Mouse (Mus musculus) testis, adult 2 months (tissue): ENCODE results near the gene Ttc9b. TPM values are rescaled to one million over a fixed set of nuclear protein-coding genes. Genes with fewer than 3 reads are reported as not detected.
A peak's percentile ranks its signal among the peaks of the same experiment; 100 is the strongest.

Experiments
- H3K27ac ChIP-seq: fragments of 200-500 bp; 2 replicates; pipeline ENCODE4 v1.5.1; 2012; ENCODE audit warnings: low read depth, low read length; ENCODE audit not compliant: control insufficient read depth, insufficient read depth
- H3K27me3 ChIP-seq: fragments of 200-500 bp; 2 replicates; pipeline ENCODE4 v1.6.1; 2012; ENCODE audit warnings: mild to moderate bottlenecking, low read length, moderate library complexity; ENCODE audit not compliant: control insufficient read depth, insufficient read depth
- H3K36me3 ChIP-seq: fragments of 200-500 bp; 2 replicates; pipeline ENCODE4 v1.6.1; 2012; ENCODE audit warnings: mild to moderate bottlenecking, low read length; ENCODE audit not compliant: control insufficient read depth, insufficient read depth
- H3K4me1 ChIP-seq: fragments of 200-500 bp; 2 replicates; pipeline ENCODE4 v1.6.1; 2012; ENCODE audit warnings: low read length; ENCODE audit not compliant: control insufficient read depth, insufficient read depth
- H3K4me3 ChIP-seq: fragments of 200-500 bp; 2 replicates; pipeline ENCODE4 v1.5.1; 2012; ENCODE audit warnings: low read depth, mild to moderate bottlenecking, low read length, moderate library complexity, mixed read lengths; ENCODE audit not compliant: control insufficient read depth
- CTCF ChIP-seq: fragments of 200-500 bp; IDR thresholded peaks from 2 replicates; pipeline ENCODE4 v1.5.1; 2012; ENCODE audit warnings: low read depth, mild to moderate bottlenecking, inconsistent platforms, low read length, moderate library complexity; ENCODE audit not compliant: control insufficient read depth, insufficient read depth, insufficient replicate concordance
- POLR2A ChIP-seq: fragments of 200-500 bp; IDR thresholded peaks from 2 replicates; pipeline ENCODE4 v1.6.1; 2012; ENCODE audit warnings: low read depth, mild to moderate bottlenecking, inconsistent platforms, low read length, moderate library complexity; ENCODE audit not compliant: control insufficient read depth
- polyA plus RNA-seq: library from polyadenylated mRNA; depleted of rRNA; stranded (reverse); fragments of >200 nt; gene quantifications from 2 replicates; pipeline ENCODE4 v1.2.3, GENCODE M21; 2012; rRNA removed

The Ttc9b gene
- polyA plus RNA-seq, 1 experiment: 0.51 TPM

DNA sequence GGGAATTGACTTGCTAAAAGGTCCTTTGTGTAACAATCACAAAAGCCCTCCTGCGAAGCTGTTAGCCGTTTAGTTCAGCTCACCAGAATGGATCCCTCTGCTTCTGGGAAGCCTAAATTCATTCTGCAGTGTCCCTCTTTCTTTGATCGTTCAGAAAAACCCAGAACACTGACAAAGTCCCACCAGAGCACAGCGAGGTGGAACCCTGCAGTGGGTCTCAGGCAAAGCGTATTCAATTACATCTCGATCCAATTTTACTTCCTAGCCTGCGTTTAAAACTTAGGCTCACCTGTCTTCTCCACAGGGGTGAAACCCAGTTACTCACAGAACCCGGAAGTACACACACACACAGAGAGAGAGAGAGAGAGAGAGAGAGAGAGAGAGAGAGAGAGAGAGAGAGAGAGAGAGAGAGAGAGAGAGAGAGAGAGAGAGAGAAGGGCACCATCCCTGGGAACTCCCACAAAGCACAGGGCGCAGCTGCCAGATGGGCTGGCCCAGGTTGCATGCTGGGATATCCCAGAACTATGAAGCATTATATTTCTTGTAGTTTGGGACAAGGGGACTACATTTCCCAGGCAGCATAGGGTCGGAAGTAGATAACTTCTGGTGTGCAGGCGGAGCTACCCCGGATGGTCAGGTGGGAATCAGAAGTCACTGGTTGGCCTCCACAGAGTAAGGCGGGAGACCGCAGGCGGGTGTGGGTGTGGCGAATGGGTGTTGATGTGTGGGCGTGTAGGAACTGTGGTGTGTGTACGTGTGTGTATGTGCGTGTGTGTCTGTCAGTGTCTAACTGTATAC is 35.3 kb downstream of the Ttc9b start, which contains the start of gene Zfp607b:
TSS of gene Zfp607b (plus strand) at position 526 of the 798 bp plus-strand sequence.
- TF ChIP-seq POLR2A (peak; percentile 54; the same call in 1 of the 2 replicates), CTCF (no peak)
- Histone ChIP-seq H3K27me3 (no peaks in the 10 kb centered on the region), H3K4me3 (peak within 1 kb of the TSS; percentile 85), H3K4me1 (peaks cover 12% of the 10 kb centered on the region), H3K36me3 (no peaks in the 10 kb centered on the region), H3K27ac (peak within 1 kb of the TSS; percentile 22)

DNA sequence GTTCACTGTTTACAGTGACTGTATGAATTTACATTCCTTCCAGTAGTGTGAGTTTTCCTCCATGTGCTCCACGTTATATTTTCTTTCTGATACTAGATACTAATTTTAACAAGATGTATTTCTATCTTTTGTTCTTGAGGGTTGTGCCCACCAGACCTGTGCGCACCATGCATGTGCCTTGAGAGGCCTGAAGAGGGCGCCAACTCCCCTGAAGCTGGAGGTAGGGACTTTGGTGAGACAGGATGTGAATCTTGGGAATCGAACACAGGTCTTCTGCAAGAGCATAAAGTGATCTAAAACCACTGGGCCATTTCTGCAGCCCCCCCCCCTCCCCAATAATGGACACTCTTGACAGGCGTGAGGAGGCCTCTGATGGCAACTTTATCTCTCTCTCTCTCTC is 37.4 kb downstream of the Ttc9b start:
- Histone ChIP-seq H3K27me3 (no peaks in the 10 kb centered on the region), H3K36me3 (no peaks in the 10 kb centered on the region), H3K27ac (no peak overlapping the region), H3K4me3 (no peak overlapping the region), H3K4me1 (peaks cover 12% of the 10 kb centered on the region)
- TF ChIP-seq CTCF: peak; percentile 71; the same call in 1 of the 2 replicates
- TF ChIP-seq POLR2A: no peak

DNA sequence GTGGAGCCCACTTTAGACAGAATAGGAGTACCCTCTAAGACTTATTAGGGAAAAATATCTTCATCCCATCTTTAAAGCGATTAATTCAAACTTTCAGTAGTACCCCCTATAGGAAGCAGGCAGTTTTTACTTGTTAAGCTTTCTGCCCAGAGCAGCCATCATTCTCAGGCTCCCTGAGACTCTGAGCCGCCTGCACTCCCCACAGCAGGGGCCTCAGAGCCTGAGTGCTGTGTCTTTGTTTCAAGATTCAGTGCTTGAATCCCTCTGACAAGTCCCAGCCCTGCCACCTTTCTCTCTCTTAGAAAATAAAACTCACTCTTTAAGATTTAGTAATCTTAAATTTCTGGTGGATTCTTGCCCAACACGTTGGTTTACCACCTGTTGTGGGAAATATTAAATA is 43.0 kb downstream of the Ttc9b start:
- Histone ChIP-seq H3K4me3 (no peak overlapping the region), H3K4me1 (no peaks in the 10 kb centered on the region), H3K36me3 (no peaks in the 10 kb centered on the region), H3K27me3 (no peaks in the 10 kb centered on the region), H3K27ac (no peak overlapping the region)
- no peak for TF ChIP-seq POLR2A
- TF ChIP-seq CTCF: no peak

Other genes with a start within 250 kb of the Ttc9b start
- gene Sptbn4, start 206.2 kb upstream of the Ttc9b start, polyA plus RNA-seq: 19.5 and 34.7 TPM in 2 replicates
- gene Blvrb, start 205.9 kb upstream of the Ttc9b start, polyA plus RNA-seq: 7.6 and 8.5 TPM in 2 replicates
- 4.1 and 4.7 TPM in 2 replicates for gene Sertad3, start 180.1 kb upstream of the Ttc9b start, polyA plus RNA-seq
- 15.4 and 19.1 TPM in 2 replicates for gene Sertad1, start 167.0 kb upstream of the Ttc9b start, polyA plus RNA-seq
- 0.33 and 0.42 TPM in 2 replicates for gene Prx, start 154.6 kb upstream of the Ttc9b start, polyA plus RNA-seq
- 122 and 138 TPM in 2 replicates for gene Hipk4, start 130.6 kb upstream of the Ttc9b start, polyA plus RNA-seq
- gene Pld3, start 100.7 kb upstream of the Ttc9b start, polyA plus RNA-seq: 121 and 130 TPM in 2 replicates
- gene 2310022A10Rik, start 100.7 kb upstream of the Ttc9b start, polyA plus RNA-seq: 27.6 and 28.1 TPM in 2 replicates
- gene Akt2, start 62.4 kb upstream of the Ttc9b start, polyA plus RNA-seq: 54.9 and 58.7 TPM in 2 replicates
- gene Map3k10, start 20.7 kb downstream of the Ttc9b start, polyA plus RNA-seq: 26.6 and 33.7 TPM in 2 replicates
- 27.7 and 38.1 TPM in 2 replicates for gene Zfp607b, start 35.4 kb downstream of the Ttc9b start, polyA plus RNA-seq
- 4.7 and 8.0 TPM in 2 replicates for gene Zfp60, start 77.5 kb downstream of the Ttc9b start, polyA plus RNA-seq
- 4.1 and 6.3 TPM in 2 replicates for gene Zfp626, start 153.3 kb downstream of the Ttc9b start, polyA plus RNA-seq
- 2.0 and 2.3 TPM in 2 replicates for gene Zfp59, start 184.7 kb downstream of the Ttc9b start, polyA plus RNA-seq
- 3.4 and 4.3 TPM in 2 replicates for gene Zfp607a, start 203.6 kb downstream of the Ttc9b start, polyA plus RNA-seq